Mouse (Mus musculus) MEL (cell line): ENCODE measurements around the gene Ebp. TPM values are rescaled to one million over a fixed set of nuclear protein-coding genes. Genes with fewer than 3 reads are reported as not detected.

Experiments
- DNase-seq: peaks from one replicate; pipeline ENCODE4 v3.0.0; 2011; ENCODE audit warnings: low read depth, low spot score
- H3K27ac ChIP-seq: 2 replicates; pipeline ENCODE4 v1.5.1; 2012; ENCODE audit warnings: low read depth, mild to moderate bottlenecking, control low read depth, low read length, moderate library complexity; ENCODE audit not compliant: control insufficient read depth
- H3K27me3 ChIP-seq, 2 experiments: fragments of 150-350 bp in 1 of 2; sonication (generic) in 1 of 2; 2 replicates each; pipeline ENCODE4 v1.6.1; 2012; ENCODE audit warnings: low read length in 2 of 2, mild to moderate bottlenecking in 2 of 2, improper control_type of control experiment in 1 of 2, moderate library complexity in 1 of 2; ENCODE audit not compliant: insufficient read depth in 2 of 2, control insufficient read depth in 1 of 2
- H3K36me3 ChIP-seq, 2 experiments: 2 replicates each; pipeline ENCODE4 v1.6.1; 2012 to 2014; ENCODE audit warnings: low read length in 2 of 2, improper control_type of control experiment in 1 of 2, inconsistent platforms in 1 of 2, mild to moderate bottlenecking in 1 of 2; ENCODE audit not compliant: insufficient read depth in 2 of 2, control insufficient read depth in 1 of 2
- H3K4me1 ChIP-seq, 2 experiments: fragments of 150-350 bp in 1 of 2; sonication (generic) in 1 of 2; 2 replicates each; pipeline ENCODE4 v1.6.1; 2012; ENCODE audit warnings: low read length in 2 of 2, improper control_type of control experiment in 1 of 2, mild to moderate bottlenecking in 1 of 2; ENCODE audit not compliant: insufficient read depth in 2 of 2, control insufficient read depth in 1 of 2
- H3K4me3 ChIP-seq, 2 experiments: fragments of 150-350 bp in 1 of 2; sonication (generic) in 1 of 2; 2 replicates each; pipeline ENCODE4 v1.5.1; 2012; ENCODE audit warnings: low read depth in 2 of 2, low read length in 2 of 2, mild to moderate bottlenecking in 2 of 2, moderate library complexity in 2 of 2, control low read depth in 1 of 2, improper control_type of control experiment in 1 of 2; ENCODE audit not compliant: control insufficient read depth in 1 of 2, insufficient read depth in 1 of 2
- H3K79me2 ChIP-seq: 2 replicates; pipeline ENCODE4 v1.6.1; 2012; ENCODE audit warnings: mild to moderate bottlenecking, low read length, moderate library complexity; ENCODE audit not compliant: control insufficient read depth, poor library complexity, insufficient read depth
- H3K9ac ChIP-seq: 2 replicates; pipeline ENCODE4 v1.6.1; 2012; ENCODE audit warnings: low read depth, mild to moderate bottlenecking, control low read depth, low read length, moderate library complexity; ENCODE audit not compliant: control insufficient read depth, poor library complexity, severe bottlenecking
- H3K9me3 ChIP-seq: fragments of 150-350 bp; sonication (generic); replicated peaks from 2 replicates; pipeline ENCODE4 v1.6.1; 2012; ENCODE audit warnings: mild to moderate bottlenecking, low read length, improper control_type of control experiment, moderate library complexity; ENCODE audit not compliant: insufficient read depth
- CTCF ChIP-seq, 3 experiments: IDR thresholded peaks in 2 of 3; conservative IDR thresholded peaks in 1 of 3; 2 replicates each; pipeline ENCODE4 v1.5.1; 2011 to 2012; ENCODE audit warnings: low read length in 3 of 3, low read depth in 2 of 3, mild to moderate bottlenecking in 2 of 3, improper control_type of control experiment in 1 of 3, inconsistent platforms in 1 of 3, mixed read lengths in 1 of 3, moderate library complexity in 1 of 3; ENCODE audit not compliant: control insufficient read depth in 1 of 3, insufficient read depth in 1 of 3, poor library complexity in 1 of 3, severe bottlenecking in 1 of 3
- EP300 ChIP-seq, 2 experiments: IDR thresholded peaks; 2 replicates each; pipeline ENCODE4 v1.6.1; 2011; ENCODE audit warnings: improper control_type of control experiment in 2 of 2, low read length in 2 of 2, low read depth in 1 of 2, mild to moderate bottlenecking in 1 of 2
- HCFC1 ChIP-seq: IDR thresholded peaks from 2 replicates; pipeline ENCODE4 v1.6.1; 2012; ENCODE audit warnings: low read depth, mild to moderate bottlenecking, inconsistent platforms, low read length, improper control_type of control experiment, moderate library complexity
- JUND ChIP-seq: IDR thresholded peaks from 2 replicates; pipeline ENCODE4 v1.6.1; 2011; ENCODE audit warnings: low read depth, mild to moderate bottlenecking, improper control_type of control experiment, low read length
- MAFK ChIP-seq: IDR thresholded peaks from 2 replicates; pipeline ENCODE4 v1.6.1; 2011; ENCODE audit warnings: low read depth, mild to moderate bottlenecking, low read length, improper control_type of control experiment, borderline replicate concordance
- MAZ ChIP-seq: IDR thresholded peaks from 2 replicates; pipeline ENCODE4 v1.6.1; 2012; ENCODE audit warnings: low read depth, mild to moderate bottlenecking, inconsistent platforms, low read length, improper control_type of control experiment
- MEF2A ChIP-seq: IDR thresholded peaks from 2 replicates; pipeline ENCODE4 v1.6.1; 2014; ENCODE audit warnings: low read depth, mild to moderate bottlenecking, inconsistent platforms, low read length, improper control_type of control experiment; ENCODE audit not compliant: poor library complexity, insufficient replicate concordance, severe bottlenecking; ENCODE audit errors: extremely low read depth
- MXI1 ChIP-seq: IDR thresholded peaks from 2 replicates; pipeline ENCODE4 v1.6.1; 2011; ENCODE audit warnings: mild to moderate bottlenecking, low read depth, low read length, improper control_type of control experiment
- MYB ChIP-seq: IDR thresholded peaks from 2 replicates; pipeline ENCODE4 v1.6.1; 2011; ENCODE audit warnings: mild to moderate bottlenecking, low read depth, low read length, improper control_type of control experiment
- POLR2A ChIP-seq, 2 experiments: IDR thresholded peaks; 2 replicates each; pipeline ENCODE4 v1.6.1; 2011 to 2012; ENCODE audit warnings: low read length in 2 of 2, mild to moderate bottlenecking in 2 of 2, control low read depth in 1 of 2, improper control_type of control experiment in 1 of 2, low read depth in 1 of 2, moderate library complexity in 1 of 2; ENCODE audit not compliant: control insufficient read depth in 1 of 2, insufficient read depth in 1 of 2, poor library complexity in 1 of 2
- POLR2AphosphoS5 ChIP-seq: IDR thresholded peaks from 2 replicates; pipeline ENCODE4 v1.6.1; 2012; ENCODE audit warnings: low read depth, borderline replicate concordance, mild to moderate bottlenecking, inconsistent platforms, low read length, moderate library complexity, mixed read lengths
- TAL1 ChIP-seq: IDR thresholded peaks from 2 replicates; pipeline ENCODE4 v1.6.1; 2012; ENCODE audit warnings: mild to moderate bottlenecking, inconsistent platforms, low read length, moderate library complexity, mixed read lengths
- TCF12 ChIP-seq: IDR thresholded peaks from 2 replicates; pipeline ENCODE4 v1.6.1; 2014; ENCODE audit warnings: low read depth, mild to moderate bottlenecking, inconsistent platforms, low read length, improper control_type of control experiment, moderate library complexity
- UBTF ChIP-seq: IDR thresholded peaks from 2 replicates; pipeline ENCODE4 v1.6.1; 2012; ENCODE audit warnings: low read depth, mild to moderate bottlenecking, inconsistent platforms, low read length, improper control_type of control experiment, moderate library complexity, borderline replicate concordance; ENCODE audit not compliant: insufficient read depth
- ZMIZ1 ChIP-seq: IDR thresholded peaks from 2 replicates; pipeline ENCODE4 v1.6.1; 2012; ENCODE audit warnings: low read depth, mild to moderate bottlenecking, inconsistent platforms, low read length, improper control_type of control experiment, moderate library complexity
- ZNF384 ChIP-seq: IDR thresholded peaks from 2 replicates; pipeline ENCODE4 v1.6.1; 2012; ENCODE audit warnings: low read depth, mild to moderate bottlenecking, inconsistent platforms, low read length, improper control_type of control experiment
- polyA plus RNA-seq, 2 experiments: library from polyadenylated mRNA; stranded (reverse) in 1 of 2; unstranded in 1 of 2; fragments of >175 nt in 1 of 2; fragments of >200 nt in 1 of 2; gene quantifications; 2 replicates each; pipeline versions ENCODE4 v1.2.1 to v1.2.4; 2012; ENCODE audit warnings: low replicate concordance in 2 of 2, low read depth in 1 of 2; ENCODE audit not compliant: insufficient read length in 2 of 2, insufficient read depth in 1 of 2, missing spikeins in 1 of 2
- total RNA-seq: library from RNA; depleted of rRNA; stranded (reverse); fragments of 300-350 nt; gene quantifications from 2 replicates; pipeline ENCODE4 v1.2.3, GENCODE M21; 2012; rRNA removed

The Ebp gene
- total and polyA plus RNA-seq, 3 experiments, result 103 to 133 TPM; not detected in 1

- Histone ChIP-seq H3K9me3 (no peaks in the 10 kb centered on the region), H3K79me2 (peaks cover 3% of the 10 kb centered on the region; the same call in 1 of the 2 replicates), H3K27me3 (no peaks in the 10 kb centered on the region), H3K36me3 (peaks cover 11 to 32% of the 10 kb centered on the region in 2 experiments), H3K4me3 (no peak overlapping the region), H3K9ac (no peak overlapping the region), H3K27ac (no peak overlapping the region; the same call in 1 of the 2 replicates), H3K4me1 (peaks cover 6 to 9% of the 10 kb centered on the region in 2 experiments)
- TF ChIP-seq MAZ (no peak), UBTF (no peak), MYB (no peak), ZNF384 (no peak), TCF12 (no peak), ZMIZ1 (no peak), MXI1 (no peak), POLR2AphosphoS5 (no peak), CTCF (IDR thresholded peaks at IDR 0.05 in 2 of 3, conservative IDR thresholded peaks at IDR 0.05 in 1 of 3; ENCODE audit: control insufficient read depth in 1 of 3, insufficient read depth in 1 of 3, low read depth in 2 of 3, low read length in 3 of 3, poor library complexity in 1 of 3, severe bottlenecking in 1 of 3) (no peak), POLR2A (IDR thresholded peaks at IDR 0.05; ENCODE audit: control insufficient read depth in 1 of 2, insufficient read depth in 1 of 2, low read depth in 1 of 2, low read length in 2 of 2, poor library complexity in 1 of 2) (no peak), MAFK (no peak), TAL1 (no peak), HCFC1 (no peak), EP300 (IDR thresholded peaks at IDR 0.05; ENCODE audit: low read depth in 1 of 2, low read length in 2 of 2) (no peak), MEF2A (no peak), JUND (no peak)
- DNase-seq, result peak; percentile 90
Observed at GRCm38 (mm10) chrX:8135886-8136285, 57.4 kb downstream of the Ebp start.

Other genes starting within 250 kb of the Ebp start
- 6.3 and 7.8 TPM in 2 replicates for gene Hdac6, start 245.6 kb downstream of the Ebp start, total RNA-seq
- gene Hdac6, start 245.6 kb downstream of the Ebp start, polyA plus RNA-seq, result 10 to 100 TPM in 1 of 2 experiments, not detected in 1; 19.7 TPM
- gene Gata1, start 215.4 kb downstream of the Ebp start, total RNA-seq, result 321 and 385 TPM in 2 replicates
- 100 to 1,000 TPM; 128 to 496 TPM for gene Gata1, start 215.4 kb downstream of the Ebp start, polyA plus RNA-seq
- gene Glod5, start 175.0 kb downstream of the Ebp start, total RNA-seq, result not detected in 2 replicates
- gene Glod5, start 175.0 kb downstream of the Ebp start, polyA plus RNA-seq, result under 1 TPM in 1 of 2 experiments, not detected in 1; 0.11 TPM
- 103 and 104 TPM in 2 replicates for gene Suv39h1, start 118.8 kb downstream of the Ebp start, total RNA-seq
- gene Suv39h1, start 118.8 kb downstream of the Ebp start, polyA plus RNA-seq, result 100 to 1,000 TPM; 122 to 129 TPM
- gene Was, start 103.0 kb downstream of the Ebp start, total RNA-seq, result 133 and 146 TPM in 2 replicates
- gene Was, start 103.0 kb downstream of the Ebp start, polyA plus RNA-seq, result 100 to 1,000 TPM in 1 of 2 experiments, not detected in 1; 167 TPM
- 23.8 and 29.6 TPM in 2 replicates for gene Wdr13, start 60.6 kb downstream of the Ebp start, total RNA-seq
- gene Wdr13, start 60.6 kb downstream of the Ebp start, polyA plus RNA-seq, result 10 to 100 TPM in 1 of 2 experiments, not detected in 1; 46.8 TPM
- 906 and 1,021 TPM in 2 replicates for gene Rbm3, start 47.6 kb downstream of the Ebp start, total RNA-seq
- gene Rbm3, start 47.6 kb downstream of the Ebp start, polyA plus RNA-seq, result 100 to 1,000 TPM in 1 of 2 experiments, not detected in 1; 750 TPM
- gene Tbc1d25, start 17.3 kb downstream of the Ebp start, total RNA-seq, result 8.0 and 10.1 TPM in 2 replicates
- 10 to 100 TPM in 1 of 2 experiments, not detected in 1; 23.4 TPM for gene Tbc1d25, start 17.3 kb downstream of the Ebp start, polyA plus RNA-seq
- gene Porcn, start 13.0 kb upstream of the Ebp start, total RNA-seq, result 3.5 and 4.5 TPM in 2 replicates
- 10 to 100 TPM in 1 of 2 experiments, not detected in 1; 16.1 TPM for gene Porcn, start 13.0 kb upstream of the Ebp start, polyA plus RNA-seq
- gene Ftsj1, start 58.9 kb upstream of the Ebp start, total RNA-seq, result 47.2 and 51.8 TPM in 2 replicates
- gene Ftsj1, start 58.9 kb upstream of the Ebp start, polyA plus RNA-seq, result 100 to 1,000 TPM in 1 of 2 experiments, not detected in 1; 124 TPM
- gene Slc38a5, start 77.6 kb upstream of the Ebp start, total RNA-seq, result 63.5 and 100 TPM in 2 replicates
- 100 to 1,000 TPM in 1 of 2 experiments, not detected in 1; 146 TPM for gene Slc38a5, start 77.6 kb upstream of the Ebp start, polyA plus RNA-seq
- not detected in 2 replicates for gene Ssxb10, start 133.9 kb upstream of the Ebp start, total RNA-seq
- gene Ssxb10, start 133.9 kb upstream of the Ebp start, polyA plus RNA-seq, result not detected
- not detected in 2 replicates for gene Ssxb9, start 173.5 kb upstream of the Ebp start, total RNA-seq
- gene Ssxb9, start 173.5 kb upstream of the Ebp start, polyA plus RNA-seq, result not detected
- gene Ssxb1, start 219.8 kb upstream of the Ebp start, total RNA-seq, result not detected in 2 replicates
- not detected for gene Ssxb1, start 219.8 kb upstream of the Ebp start, polyA plus RNA-seq